Mouse (Mus musculus) cerebellum, adult 2 months (tissue): ENCODE data around the gene Grb10. TPM values are rescaled to one million over a fixed set of nuclear protein-coding genes. Genes with fewer than 3 reads are reported as not detected.

Source experiments
- DNase-seq, 2 experiments: peaks; one replicate each; pipeline ENCODE4 v3.0.0; 2021
- H3K27ac ChIP-seq: fragments of 200-500 bp; 2 replicates; pipeline ENCODE4 v1.5.1; 2012; ENCODE audit warnings: low read length, control low read depth, inconsistent platforms; ENCODE audit not compliant: insufficient read depth
- H3K27me3 ChIP-seq: fragments of 200-500 bp; 2 replicates; pipeline ENCODE4 v1.6.1; 2012; ENCODE audit warnings: inconsistent platforms, mild to moderate bottlenecking, low read length, moderate library complexity; ENCODE audit not compliant: control insufficient read depth, insufficient read depth
- H3K4me1 ChIP-seq: fragments of 200-500 bp; 2 replicates; pipeline ENCODE4 v1.6.1; 2011; ENCODE audit warnings: low read length; ENCODE audit not compliant: control insufficient read depth, insufficient read depth
- H3K4me3 ChIP-seq: fragments of 200-500 bp; replicated peaks from 2 replicates; pipeline ENCODE3; 2011; ENCODE audit warnings: mild to moderate bottlenecking, low read depth, low read length, control low read depth; ENCODE audit not compliant: insufficient read depth
- CTCF ChIP-seq: fragments of 200-500 bp; IDR thresholded peaks from 2 replicates; pipeline ENCODE4 v1.5.1; 2011; ENCODE audit warnings: low read depth, mild to moderate bottlenecking, control low read depth, low read length, moderate library complexity, borderline replicate concordance; ENCODE audit not compliant: insufficient read depth
- POLR2A ChIP-seq: fragments of 200-500 bp; IDR thresholded peaks from 2 replicates; pipeline ENCODE4 v1.6.1; 2011; ENCODE audit warnings: low read length, control low read depth, borderline replicate concordance; ENCODE audit not compliant: insufficient read depth
- WGBS: fragments of 180-500 bp; shearing (Covaris S2); methylation state at CpG from one replicate; pipeline ENCODE4 v1.1.7; 2018; 5-methylcytosine and 5-hydroxymethylcytosine counted together
- polyA plus RNA-seq: library from polyadenylated mRNA; depleted of rRNA; stranded (reverse); fragments of >200 nt; gene quantifications from 2 replicates; pipeline ENCODE4 v1.2.3, GENCODE M21; 2012

The Grb10 gene
- polyA plus RNA-seq, 1 experiment: 35.7 TPM

DNA sequence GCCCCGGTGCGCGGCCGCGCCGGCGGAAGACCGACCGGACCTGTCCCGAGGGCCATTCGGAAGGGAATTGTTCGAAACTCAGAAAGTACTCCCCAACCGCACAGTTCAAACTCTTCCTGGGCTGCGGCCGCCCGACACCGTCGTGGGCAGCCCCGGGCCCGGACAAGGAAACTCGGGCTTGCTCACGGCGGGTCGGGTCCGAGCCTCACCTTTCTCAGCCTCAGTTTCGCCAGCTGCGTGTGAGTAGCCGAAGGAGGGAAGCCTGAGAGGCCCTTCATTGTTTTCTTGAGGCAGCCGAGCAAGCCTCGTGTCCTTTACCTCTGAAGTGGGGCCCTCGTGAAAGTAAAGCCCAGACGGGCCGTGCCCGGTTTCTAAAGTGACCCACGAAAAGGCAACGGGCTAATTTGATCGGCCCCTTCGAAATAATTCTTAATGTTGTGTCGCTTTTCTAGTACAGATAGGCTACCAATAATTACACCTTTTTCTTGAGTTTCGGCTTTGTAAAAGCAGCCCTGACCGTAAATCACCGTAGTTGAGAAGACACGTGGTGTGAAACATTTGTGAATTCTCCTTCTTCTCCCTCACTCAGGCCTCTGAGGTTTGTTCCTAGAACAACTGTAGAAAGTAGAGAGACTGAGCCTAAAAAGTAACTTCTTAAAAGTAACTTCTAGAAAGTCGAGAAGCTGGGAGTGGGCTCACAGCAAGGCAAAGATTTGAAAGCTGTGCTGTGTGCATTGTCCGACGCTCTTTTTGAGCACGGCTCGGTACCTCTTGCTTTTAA is 604 bp downstream of the Grb10 start:
- Histone ChIP-seq H3K4me1 (no peaks in the 10 kb centered on the region; the same call in 1 of the 2 replicates), H3K4me3 (no peak overlapping the region), H3K27ac (no peak overlapping the region), H3K27me3 (peaks cover 5% of the 10 kb centered on the region; the same call in 1 of the 2 replicates)
- no peak for TF ChIP-seq CTCF
- no peak for TF ChIP-seq POLR2A
- no peak for DNase-seq
- 18% methylated on average over 48 of the region's 48 CpGs for WGBS

DNA sequence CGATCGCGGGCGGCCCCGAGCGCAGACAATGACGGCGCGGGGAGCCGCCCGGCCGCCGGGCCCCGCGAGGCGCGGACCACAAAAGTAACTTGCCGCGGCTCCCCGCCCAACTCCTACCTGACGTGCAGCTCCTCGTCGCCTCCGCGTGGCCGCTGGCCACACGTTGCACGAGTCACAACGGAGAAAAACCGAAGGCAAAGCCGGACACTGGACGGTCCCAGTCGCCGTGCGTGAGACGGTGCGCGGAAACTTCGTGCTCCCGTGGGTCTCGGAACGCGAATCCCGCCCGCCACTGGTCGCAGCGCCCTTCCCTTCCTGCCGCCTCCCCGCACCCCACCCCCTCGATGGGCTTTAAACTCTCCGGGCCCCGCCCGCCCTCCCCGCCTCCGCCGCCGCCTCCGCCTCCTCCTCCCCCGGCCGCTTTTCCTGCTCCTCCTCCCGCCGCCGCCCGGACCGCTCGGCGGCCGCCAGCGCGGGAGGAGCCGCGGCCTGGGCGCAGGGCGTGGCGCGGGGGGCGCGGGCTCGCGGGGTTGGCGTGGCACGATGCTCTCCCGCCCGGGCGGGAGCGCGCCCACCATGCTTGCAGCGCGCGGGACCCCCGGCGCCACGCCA is 1.3 kb downstream of the Grb10 start:
- Histone ChIP-seq H3K27me3 (peaks cover 5% of the 10 kb centered on the region; the same call in 1 of the 2 replicates), H3K27ac (no peak overlapping the region), H3K4me3 (no peak overlapping the region), H3K4me1 (no peaks in the 10 kb centered on the region; the same call in 1 of the 2 replicates)
- DNase-seq: no peak
- 1% methylated on average over 61 of the region's 93 CpGs for WGBS
- no peak for TF ChIP-seq POLR2A
- TF ChIP-seq CTCF: no peak

DNA sequence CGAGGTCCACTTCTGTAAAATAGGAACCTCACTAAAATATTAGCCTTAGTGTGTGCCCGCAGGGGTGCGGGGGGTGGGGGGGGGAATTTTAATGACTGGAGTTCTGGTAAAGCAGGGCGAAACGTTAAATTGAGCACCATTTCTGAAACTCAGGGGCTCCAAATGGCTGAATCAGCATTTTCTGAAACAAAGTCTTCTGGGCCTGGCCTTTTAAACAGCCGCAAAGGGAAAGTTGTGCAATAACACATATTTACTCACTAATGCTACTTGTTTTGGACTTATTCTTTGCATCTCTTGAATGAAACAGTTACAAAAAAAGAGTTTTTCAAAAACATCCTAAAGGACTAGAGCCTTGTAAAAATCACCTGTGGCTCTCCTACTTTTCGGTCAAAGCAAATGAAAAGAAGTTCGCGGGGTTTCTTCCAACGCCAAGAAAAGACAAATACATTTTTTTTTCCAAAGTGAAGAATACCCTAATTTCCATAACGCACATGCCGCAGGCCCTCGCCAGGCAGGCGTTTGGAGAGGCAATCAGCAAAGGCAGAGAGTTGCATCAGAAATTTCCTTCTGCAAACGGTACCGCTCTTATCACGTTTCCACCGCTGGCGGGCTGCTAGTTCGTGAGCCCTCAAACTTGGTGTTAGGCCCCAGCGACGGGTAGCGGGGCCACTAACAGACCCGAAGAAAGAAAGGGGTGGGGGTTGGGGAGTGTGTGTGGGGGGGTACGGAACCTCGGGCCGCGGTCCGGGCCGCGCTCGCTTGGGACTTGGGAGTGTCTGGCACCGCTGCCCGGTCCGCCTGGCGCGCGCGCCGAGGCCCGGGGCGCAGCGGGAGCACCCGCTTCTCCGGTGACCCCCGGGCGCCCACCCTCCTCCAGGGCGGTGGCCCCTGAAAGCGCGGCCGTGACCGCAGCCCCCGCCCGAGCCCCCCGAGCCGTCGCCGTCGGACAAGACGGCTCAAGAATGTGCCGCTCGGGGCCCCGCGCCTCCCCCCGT is 2.3 kb downstream of the Grb10 start:
- no peak overlapping the region for H3K27ac ChIP-seq
- 4% methylated on average over 61 of the region's 65 CpGs for WGBS
- no peak overlapping the region for H3K4me3 ChIP-seq
- H3K27me3 ChIP-seq: peaks cover 5% of the 10 kb centered on the region; the same call in 1 of the 2 replicates
- no peak for TF ChIP-seq POLR2A
- TF ChIP-seq CTCF: no peak
- H3K4me1 ChIP-seq: no peaks in the 10 kb centered on the region; the same call in 1 of the 2 replicates
- no peak for DNase-seq

DNA sequence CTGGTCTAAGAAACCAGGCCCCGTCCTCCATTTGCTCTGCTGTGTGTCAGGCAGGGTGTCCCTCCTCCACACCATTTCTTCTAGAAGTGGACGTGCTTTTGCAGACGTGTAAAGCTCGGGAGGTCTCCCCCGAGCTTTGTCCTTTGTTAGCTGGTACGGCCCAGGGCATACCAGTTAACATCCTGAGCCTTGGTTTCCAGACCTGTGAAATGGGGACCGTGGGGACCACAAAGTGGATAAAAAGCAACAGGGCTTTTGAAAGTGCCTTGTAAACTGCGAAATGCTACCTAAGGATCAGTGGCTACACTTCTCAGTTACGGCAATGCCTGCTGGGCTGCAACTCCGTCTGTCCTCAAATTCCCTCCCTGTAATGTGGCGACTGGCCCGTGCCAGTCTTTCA is 3.2 kb downstream of the Grb10 start:
- Histone ChIP-seq H3K4me1 (no peaks in the 10 kb centered on the region; the same call in 1 of the 2 replicates), H3K27ac (no peak overlapping the region), H3K4me3 (no peak overlapping the region), H3K27me3 (peaks cover 5% of the 10 kb centered on the region; the same call in 1 of the 2 replicates)
- no peak for TF ChIP-seq POLR2A
- no peak for TF ChIP-seq CTCF
- DNase-seq: no peak
- 43% methylated on average over 12 of the region's 12 CpGs for WGBS

DNA sequence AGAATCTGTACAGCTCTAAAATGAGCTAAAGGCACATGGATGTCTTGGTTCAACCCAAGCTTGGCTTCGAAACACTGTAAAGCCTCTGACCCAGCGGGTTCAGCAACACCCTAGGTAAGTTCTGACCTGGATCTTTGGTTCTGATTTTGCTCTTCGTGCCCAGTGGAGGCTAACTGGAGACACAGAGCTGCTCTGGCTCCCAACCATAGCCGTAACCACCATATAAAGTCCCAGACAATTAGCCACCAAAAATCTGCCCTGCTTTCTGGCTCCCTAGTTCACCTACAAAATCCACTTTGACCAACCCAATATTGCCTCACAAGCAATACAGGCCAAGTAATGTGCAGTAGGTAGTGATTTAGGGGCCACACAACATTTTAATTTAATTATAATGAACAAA is 3.7 kb downstream of the Grb10 start:
- no peak for DNase-seq
- no peak overlapping the region for H3K27ac ChIP-seq
- no peak overlapping the region for H3K4me3 ChIP-seq
- TF ChIP-seq CTCF (no peak), POLR2A (no peak)
- H3K27me3 ChIP-seq: peaks cover 5% of the 10 kb centered on the region; the same call in 1 of the 2 replicates
- no peaks in the 10 kb centered on the region; the same call in 1 of the 2 replicates for H3K4me1 ChIP-seq
- WGBS: 75% methylated on average over 4 of the region's 4 CpGs

DNA sequence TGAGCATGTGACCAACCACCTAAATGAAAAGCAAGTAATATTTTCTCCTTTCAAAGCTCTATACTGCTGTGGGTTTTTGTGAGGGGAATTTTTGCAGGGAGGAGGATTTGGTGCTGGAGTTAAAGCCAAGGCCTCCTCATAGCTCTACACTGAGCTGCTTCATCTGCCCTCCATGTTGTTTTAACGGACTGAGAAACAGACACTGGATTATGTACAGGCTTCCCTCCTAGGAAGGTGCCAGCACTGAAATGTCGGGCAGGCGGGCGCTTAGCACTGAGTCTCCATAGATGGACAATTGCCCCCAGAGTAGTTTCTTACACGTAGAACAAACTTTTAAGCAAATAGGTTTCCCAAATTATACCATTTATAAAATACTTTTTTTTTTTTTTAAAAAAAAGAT is 4.1 kb downstream of the Grb10 start:
- no peak for DNase-seq
- 57% methylated on average over 5 of the region's 5 CpGs for WGBS
- Histone ChIP-seq H3K27ac (no peak overlapping the region), H3K4me3 (no peak overlapping the region), H3K27me3 (peaks cover 5% of the 10 kb centered on the region; the same call in 1 of the 2 replicates), H3K4me1 (no peaks in the 10 kb centered on the region)
- no peak for TF ChIP-seq POLR2A
- TF ChIP-seq CTCF: no peak

DNA sequence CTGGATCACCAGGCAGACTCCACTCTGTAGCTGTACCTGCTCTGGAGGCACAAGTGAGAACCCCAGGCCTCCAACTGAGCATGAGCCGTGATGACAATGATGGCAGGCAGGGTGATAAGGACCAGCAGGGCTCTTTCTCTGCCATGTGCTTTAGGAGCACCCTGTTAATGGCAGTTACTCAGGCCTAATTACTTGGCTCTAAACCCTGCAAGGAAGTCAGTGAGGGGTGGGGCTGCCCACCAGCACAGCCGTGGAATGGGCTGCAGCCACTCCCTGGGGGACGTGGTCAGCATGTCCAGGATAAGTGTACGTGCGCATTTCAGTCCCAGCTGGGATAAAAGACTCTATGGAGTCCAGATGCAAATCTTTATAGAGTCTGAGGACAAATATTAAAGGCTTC is 5.7 kb downstream of the Grb10 start:
- Histone ChIP-seq H3K4me3 (no peak overlapping the region), H3K4me1 (no peaks in the 10 kb centered on the region), H3K27ac (no peak overlapping the region), H3K27me3 (peaks cover 4% of the 10 kb centered on the region; the same call in 1 of the 2 replicates)
- WGBS: 33% methylated on average over 5 of the region's 5 CpGs
- TF ChIP-seq POLR2A: no peak
- no peak for TF ChIP-seq CTCF
- DNase-seq: no peak
